Mouse (Mus musculus) hindlimb bud, embryonic 11.5 days (tissue): Measurements from ENCODE around the gene Fem1b.

Source experiments
- DNase-seq: peaks from one replicate; pipeline ENCODE4 v3.0.0-alpha.2; 2012; ENCODE audit warnings: low read depth, low spot score; ENCODE audit errors: extremely low spot score

The Fem1b gene

GRCm38 (mm10) chr9:62782976-62783781 is 28.6 kb downstream of the Fem1b start:
- no peak for DNase-seq

GRCm38 (mm10) chr9:62781965-62782364 is 29.8 kb downstream of the Fem1b start:
- DNase-seq: no peak

- DNase-seq: no peak
These were observed 33.0 kb downstream of the Fem1b start for GRCm38 (mm10) chr9:62778721-62779120.

GRCm38 (mm10) chr9:62777461-62777860 is 34.3 kb downstream of the Fem1b start:
- DNase-seq: peak; percentile 56

GRCm38 (mm10) chr9:62775464-62775863 is 36.3 kb downstream of the Fem1b start:
- DNase-seq: no peak

GRCm38 (mm10) chr9:62772746-62773145 is 39.0 kb downstream of the Fem1b start:
- no peak for DNase-seq

- DNase-seq: no peak
These were observed 43.4 kb downstream of the Fem1b start for GRCm38 (mm10) chr9:62768361-62768760.

GRCm38 (mm10) chr9:62767464-62767863 is 44.3 kb downstream of the Fem1b start:
- DNase-seq: no peak

GRCm38 (mm10) chr9:62765346-62765745 is 46.4 kb downstream of the Fem1b start:
- no peak for DNase-seq

GRCm38 (mm10) chr9:62763478-62763877 is 48.3 kb downstream of the Fem1b start:
- DNase-seq: no peak

GRCm38 (mm10) chr9:62759601-62760000 is 52.1 kb downstream of the Fem1b start:
- DNase-seq: no peak

GRCm38 (mm10) chr9:62758288-62758687 is 53.4 kb downstream of the Fem1b start:
- no peak for DNase-seq

- no peak for DNase-seq
These were observed 61.4 kb downstream of the Fem1b start for GRCm38 (mm10) chr9:62750381-62750780.

- no peak for DNase-seq
These were observed 62.1 kb downstream of the Fem1b start for GRCm38 (mm10) chr9:62749666-62750065.

- no peak for DNase-seq
These were observed 65.1 kb downstream of the Fem1b start for GRCm38 (mm10) chr9:62746646-62747045.

GRCm38 (mm10) chr9:62744558-62745275 is 67.0 kb downstream of the Fem1b start:
- DNase-seq: no peak
